Mouse (Mus musculus) CH12.LX (cell line): ENCODE results near the gene Eml1. TPM values are rescaled to one million over a fixed set of nuclear protein-coding genes. Genes with fewer than 3 reads are reported as not detected.

ENCODE experiments used
- DNase-seq: peaks from one replicate; pipeline ENCODE4 v3.0.0-alpha.2; 2013; ENCODE audit errors: extremely low read depth
- H3K27ac ChIP-seq: 2 replicates; pipeline ENCODE4 v1.5.1; 2012; ENCODE audit warnings: low read depth, mild to moderate bottlenecking, control low read depth, moderate library complexity; ENCODE audit not compliant: insufficient read depth
- H3K27me3 ChIP-seq: replicated peaks from 2 replicates; pipeline ENCODE3; 2012; ENCODE audit warnings: inconsistent platforms
- H3K36me3 ChIP-seq, 2 experiments: replicated peaks in 1 of 2; 2 replicates each; pipeline versions ENCODE3 to v1.6.1; 2012; ENCODE audit warnings: inconsistent platforms in 1 of 2, low read length in 1 of 2, mild to moderate bottlenecking in 1 of 2, mixed read lengths in 1 of 2, moderate library complexity in 1 of 2; ENCODE audit not compliant: control insufficient read depth in 1 of 2, insufficient read depth in 1 of 2
- H3K4me1 ChIP-seq, 2 experiments: 2 replicates each; pipeline ENCODE4 v1.6.1; 2012; ENCODE audit warnings: inconsistent platforms in 1 of 2, moderate library complexity in 1 of 2; ENCODE audit not compliant: insufficient read depth in 2 of 2, control insufficient read depth in 1 of 2
- H3K4me2 ChIP-seq: 2 replicates; pipeline ENCODE4 v1.6.1; 2012; ENCODE audit warnings: low read depth, mild to moderate bottlenecking, control low read depth; ENCODE audit not compliant: poor library complexity, insufficient read depth, severe bottlenecking
- H3K4me3 ChIP-seq, 3 experiments: fragments of 150-350 bp in 1 of 3; sonication (generic) in 1 of 3; replicated peaks in 1 of 3; 2 replicates each; pipeline versions ENCODE3 to v1.5.1; 2011 to 2012; ENCODE audit warnings: low read depth in 2 of 3, low read length in 2 of 3, mild to moderate bottlenecking in 2 of 3, moderate library complexity in 2 of 3, control low read depth in 1 of 3, improper control_type of control experiment in 1 of 3, inconsistent platforms in 1 of 3, mixed read lengths in 1 of 3; ENCODE audit not compliant: poor library complexity in 1 of 3
- H3K79me2 ChIP-seq: replicated peaks from 2 replicates; pipeline ENCODE4 v1.6.1; 2012; ENCODE audit warnings: mild to moderate bottlenecking, moderate library complexity; ENCODE audit not compliant: control insufficient read depth, poor library complexity, insufficient read depth, severe bottlenecking; ENCODE audit errors: extremely low read depth
- H3K9ac ChIP-seq: 2 replicates; pipeline ENCODE4 v1.6.1; 2012; ENCODE audit warnings: low read depth, mild to moderate bottlenecking, control low read depth, moderate library complexity; ENCODE audit not compliant: insufficient read depth
- H3K9me3 ChIP-seq: replicated peaks from 2 replicates; pipeline ENCODE3; 2012; ENCODE audit warnings: low read length, inconsistent platforms, mixed read lengths
- CHD1 ChIP-seq: IDR thresholded peaks from 2 replicates; pipeline ENCODE4 v1.6.1; 2012; ENCODE audit warnings: low read depth, low read length, improper control_type of control experiment, inconsistent platforms
- CHD2 ChIP-seq: IDR thresholded peaks from 2 replicates; pipeline ENCODE4 v1.6.1; 2011; ENCODE audit warnings: low read length, improper control_type of control experiment
- CTCF ChIP-seq, 2 experiments: IDR thresholded peaks in 1 of 2; conservative IDR thresholded peaks in 1 of 2; 2 replicates each; pipeline ENCODE4 v1.5.1; 2011 to 2012; ENCODE audit warnings: low read depth in 2 of 2, low read length in 2 of 2, improper control_type of control experiment in 1 of 2, inconsistent platforms in 1 of 2, mild to moderate bottlenecking in 1 of 2, moderate library complexity in 1 of 2
- E2F4 ChIP-seq: IDR thresholded peaks from 2 replicates; pipeline ENCODE4 v1.6.1; 2011; ENCODE audit warnings: low read depth, low read length, improper control_type of control experiment; ENCODE audit not compliant: insufficient replicate concordance
- ELF1 ChIP-seq: IDR thresholded peaks from 2 replicates; pipeline ENCODE4 v1.6.1; 2014; ENCODE audit warnings: low read depth, mild to moderate bottlenecking, inconsistent platforms, low read length, improper control_type of control experiment
- ETS1 ChIP-seq: conservative IDR thresholded peaks from 2 replicates; pipeline ENCODE4 v1.6.1; 2012; ENCODE audit warnings: low read depth, mild to moderate bottlenecking, inconsistent platforms, low read length, improper control_type of control experiment, moderate library complexity
- GABPA ChIP-seq: IDR thresholded peaks from 2 replicates; pipeline ENCODE4 v1.6.1; 2012; ENCODE audit warnings: low read depth, low read length, improper control_type of control experiment, inconsistent platforms; ENCODE audit not compliant: insufficient replicate concordance
- IRF4 ChIP-seq: IDR thresholded peaks from 2 replicates; pipeline ENCODE4 v1.6.1; 2014; ENCODE audit warnings: low read depth, mild to moderate bottlenecking, inconsistent platforms, low read length, improper control_type of control experiment
- JUN ChIP-seq: IDR thresholded peaks from 2 replicates; pipeline ENCODE4 v1.6.1; 2011; ENCODE audit warnings: low read depth, mild to moderate bottlenecking, low read length, improper control_type of control experiment, moderate library complexity; ENCODE audit not compliant: insufficient read depth
- JUND ChIP-seq: conservative IDR thresholded peaks from 2 replicates; pipeline ENCODE4 v1.6.1; 2011; ENCODE audit warnings: low read depth, low read length, improper control_type of control experiment
- KAT2A ChIP-seq: IDR thresholded peaks from 2 replicates; pipeline ENCODE4 v1.6.1; 2012; ENCODE audit warnings: low read length, improper control_type of control experiment, inconsistent platforms; ENCODE audit not compliant: insufficient replicate concordance
- MAFK ChIP-seq: IDR thresholded peaks from 2 replicates; pipeline ENCODE4 v1.6.1; 2011; ENCODE audit warnings: low read length, improper control_type of control experiment; ENCODE audit not compliant: insufficient replicate concordance
- MXI1 ChIP-seq: IDR thresholded peaks from 2 replicates; pipeline ENCODE4 v1.6.1; 2011; ENCODE audit warnings: mild to moderate bottlenecking, low read depth, low read length, improper control_type of control experiment
- NELFE ChIP-seq: IDR thresholded peaks from 2 replicates; pipeline ENCODE4 v1.6.1; 2011; ENCODE audit warnings: low read depth, low read length, improper control_type of control experiment
- PAX5 ChIP-seq: IDR thresholded peaks from 2 replicates; pipeline ENCODE4 v1.6.1; 2012; ENCODE audit warnings: low read length, inconsistent platforms, mixed read lengths
- POLR2A ChIP-seq: IDR thresholded peaks from 2 replicates; pipeline ENCODE4 v1.6.1; 2011; ENCODE audit warnings: low read depth, mild to moderate bottlenecking, improper control_type of control experiment, low read length
- RAD21 ChIP-seq: IDR thresholded peaks from 2 replicates; pipeline ENCODE4 v1.6.1; 2011; ENCODE audit warnings: low read depth, mild to moderate bottlenecking, low read length, improper control_type of control experiment, moderate library complexity
- TBP ChIP-seq: conservative IDR thresholded peaks from 2 replicates; pipeline ENCODE4 v1.6.1; 2011; ENCODE audit warnings: low read depth, low read length, improper control_type of control experiment
- TCF12 ChIP-seq: IDR thresholded peaks from 2 replicates; pipeline ENCODE4 v1.6.1; 2014; ENCODE audit warnings: low read depth, mild to moderate bottlenecking, inconsistent platforms, low read length, improper control_type of control experiment
- UBTF ChIP-seq: IDR thresholded peaks from 2 replicates; pipeline ENCODE4 v1.6.1; 2012; ENCODE audit warnings: low read depth, mild to moderate bottlenecking, inconsistent platforms, low read length, improper control_type of control experiment, moderate library complexity
- USF1 ChIP-seq: IDR thresholded peaks from 2 replicates; pipeline ENCODE4 v1.6.1; 2014; ENCODE audit warnings: low read depth, mild to moderate bottlenecking, inconsistent platforms, low read length, improper control_type of control experiment
- USF2 ChIP-seq: conservative IDR thresholded peaks from 2 replicates; pipeline ENCODE4 v1.6.1; 2011; ENCODE audit warnings: low read depth, low read length, improper control_type of control experiment
- ZC3H11A ChIP-seq: IDR thresholded peaks from 2 replicates; pipeline ENCODE4 v1.6.1; 2012; ENCODE audit warnings: low read depth, mild to moderate bottlenecking, inconsistent platforms, low read length, improper control_type of control experiment
- ZMIZ1 ChIP-seq: IDR thresholded peaks from 2 replicates; pipeline ENCODE4 v1.6.1; 2012; ENCODE audit warnings: low read depth, mild to moderate bottlenecking, inconsistent platforms, low read length, improper control_type of control experiment
- dilution Hi-C: fragments of 300-500 bp; cut with MboI; formaldehyde crosslinking; loops from 2 replicates; pipeline ENCODE4 v1.14.3; 2020; ENCODE audit warnings: low sequenced_read_pairs; ENCODE audit not compliant: extremely low pct_unique_long_range_greater_than_20kb, extremely low pct_ligation_motif_present
- in situ Hi-C: fragments of 300-500 bp; cut with MboI; formaldehyde crosslinking; loops from 3 replicates; pipeline ENCODE4 v1.14.3; 2019; ENCODE audit warnings: low sequenced_read_pairs, low pct_ligation_motif_present, low pct_unique_long_range_greater_than_20kb, mixed read lengths
- polyA plus RNA-seq: library from polyadenylated mRNA; unstranded; fragments of >175 nt; gene quantifications from 2 replicates; pipeline ENCODE4 v1.2.1, GENCODE M21; 2012; ENCODE audit warnings: low read depth; ENCODE audit not compliant: insufficient read length
- total RNA-seq, 2 experiments: library from RNA; depleted of rRNA; stranded (reverse); fragments of 300-350 nt in 1 of 2; fragments of >200 nt in 1 of 2; gene quantifications; 2 replicates each; pipeline ENCODE4 v1.2.3; 2012 to 2014

The Eml1 gene
- total and polyA plus RNA-seq, 3 experiments: not detected

GRCm38 (mm10) chr12:108410416-108411208 lies 39.9 kb downstream of the Eml1 start:
- H3K4me1 ChIP-seq: no peaks in the 10 kb centered on the region

GRCm38 (mm10) chr12:108414932-108415331 lies 44.2 kb downstream of the Eml1 start:
- no peak overlapping the region for H3K9ac ChIP-seq
- H3K4me2 ChIP-seq: no peak overlapping the region
- H3K79me2 ChIP-seq: no peaks in the 10 kb centered on the region
- TF ChIP-seq ZMIZ1 (no peak), ELF1 (no peak), JUND (no peak), CHD2 (no peak), KAT2A (no peak), MAFK (no peak), CHD1 (no peak), JUN (no peak), USF2 (no peak), USF1 (no peak), E2F4 (no peak), RAD21 (no peak), MXI1 (no peak), PAX5 (no peak), TCF12 (no peak), ZC3H11A (no peak), TBP (no peak), ETS1 (no peak), GABPA (no peak), POLR2A (no peak)
- no peaks in the 10 kb centered on the region for H3K4me1 ChIP-seq
- H3K9me3 ChIP-seq: no peaks in the 10 kb centered on the region
- no peak overlapping the region for H3K4me3 ChIP-seq
- H3K27ac ChIP-seq: no peak overlapping the region
- DNase-seq: no peak
- no peaks in the 10 kb centered on the region for H3K36me3 ChIP-seq
- dilution Hi-C loops: no loop called here
- H3K27me3 ChIP-seq: peaks cover 88% of the 10 kb centered on the region
- in situ Hi-C loops: no loop called here

More at GRCm38 (mm10) chr12:108410416-108411208, 39.9 kb downstream of the Eml1 start:
- no peak overlapping the region for H3K4me3 ChIP-seq
- peaks cover 83% of the 10 kb centered on the region for H3K27me3 ChIP-seq
- H3K79me2 ChIP-seq: no peaks in the 10 kb centered on the region
- H3K4me2 ChIP-seq: no peak overlapping the region
- H3K27ac ChIP-seq: no peak overlapping the region
- in situ Hi-C loops: no loop called here
- no peak for DNase-seq
- TF ChIP-seq UBTF (no peak), NELFE (no peak), TCF12 (no peak), IRF4 (no peak), JUND (no peak), CTCF (conservative IDR thresholded peaks at IDR 0.05 in 1 of 2, IDR thresholded peaks at IDR 0.05 in 1 of 2; ENCODE audit: low read depth in 2 of 2, low read length in 2 of 2) (no peak)
- TF ChIP-seq, all 38 proteins: peak for 0
- H3K9me3 ChIP-seq: no peaks in the 10 kb centered on the region
- H3K9ac ChIP-seq: no peak overlapping the region
- no peaks in the 10 kb centered on the region for H3K36me3 ChIP-seq
- dilution Hi-C loops: no loop called here
